Mouse (Mus musculus) adrenal gland, postnatal 10 days (tissue): ENCODE measurements around the gene Dhx37. TPM values are rescaled to one million over a fixed set of nuclear protein-coding genes. Genes with fewer than 3 reads are reported as not detected.

Experiments
- DNase-seq: peaks from one replicate; pipeline ENCODE4 v3.0.0; 2021; ENCODE audit warnings: mixed read lengths
- long read RNA-seq, 2 experiments: library from polyadenylated mRNA; stranded (forward); transcript quantifications; one replicate each; pipeline ENCODE4 v2.0.0; 2021
- total RNA-seq, 2 experiments: library from RNA; stranded (reverse); gene quantifications; 2 replicates each; pipeline ENCODE4 v1.2.3; 2021

The Dhx37 gene
- 10 to 100 TPM; 11.2 to 12.2 TPM for total RNA-seq
- long read RNA-seq, experiment 1, full-length matches to known transcripts = 1 of 6 reads
- long read RNA-seq, experiment 1, partial matches to known transcripts = 2 of 6 reads
- long read RNA-seq, experiment 1, other reads (novel, unspliced or antisense) = 3 of 6 reads
- long read RNA-seq, experiment 2, full-length matches to known transcripts = 5 of 9 reads
- long read RNA-seq, experiment 2, partial matches to known transcripts = 0 of 9 reads
- long read RNA-seq, experiment 2, other reads (novel, unspliced or antisense) = 4 of 9 reads

DNA sequence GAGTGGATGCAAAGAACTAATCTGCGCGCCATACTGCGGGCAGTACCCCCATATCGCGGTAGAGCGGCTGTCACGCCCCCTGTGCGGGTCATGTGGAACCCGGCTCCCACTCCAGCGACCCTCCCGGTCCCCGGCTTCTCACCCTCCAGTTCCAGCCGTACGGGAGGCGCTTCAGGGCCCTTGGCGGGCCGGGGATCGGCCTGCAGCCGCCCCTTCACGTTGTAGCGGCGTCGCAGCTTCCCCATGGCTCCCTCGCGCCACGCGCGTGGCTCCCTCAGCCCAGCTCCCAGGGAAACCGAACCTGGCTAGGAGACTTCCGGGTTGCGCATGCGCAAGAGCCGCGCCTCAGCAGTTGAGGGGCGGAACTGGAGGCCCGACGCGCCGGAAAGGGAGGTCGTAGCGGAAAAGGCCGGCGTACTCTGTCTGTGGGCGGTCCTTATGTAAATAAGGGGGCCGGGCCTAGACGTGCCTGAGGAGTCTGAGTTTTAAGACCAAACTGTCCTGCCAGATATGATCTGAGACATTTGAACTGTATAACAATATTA, at the start of gene Dhx37:
Gene Dhx37, minus strand, starts transcription at position 329 of the 545 bp plus-strand sequence.
- peak; percentile 95 for DNase-seq

DNA sequence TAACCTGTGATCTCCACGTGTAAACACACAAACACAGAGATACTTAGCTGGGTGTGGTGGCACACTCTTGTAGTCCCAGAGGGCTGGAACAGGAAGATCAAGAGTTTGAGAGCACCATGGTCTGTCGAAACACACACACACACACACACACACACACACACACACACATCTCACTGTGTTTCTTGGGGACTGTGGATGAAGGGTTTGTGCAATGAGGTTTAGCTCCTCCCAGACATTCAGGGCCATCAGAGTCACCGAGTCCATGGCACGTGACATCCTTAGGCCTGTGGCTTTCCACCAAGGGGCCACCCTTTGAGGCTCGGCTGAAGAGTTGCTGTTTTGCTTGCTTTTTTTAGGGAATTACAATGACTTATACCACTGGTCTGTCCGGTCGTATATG, 48.6 kb upstream of the Dhx37 start:
- DNase-seq = no peak

DNA sequence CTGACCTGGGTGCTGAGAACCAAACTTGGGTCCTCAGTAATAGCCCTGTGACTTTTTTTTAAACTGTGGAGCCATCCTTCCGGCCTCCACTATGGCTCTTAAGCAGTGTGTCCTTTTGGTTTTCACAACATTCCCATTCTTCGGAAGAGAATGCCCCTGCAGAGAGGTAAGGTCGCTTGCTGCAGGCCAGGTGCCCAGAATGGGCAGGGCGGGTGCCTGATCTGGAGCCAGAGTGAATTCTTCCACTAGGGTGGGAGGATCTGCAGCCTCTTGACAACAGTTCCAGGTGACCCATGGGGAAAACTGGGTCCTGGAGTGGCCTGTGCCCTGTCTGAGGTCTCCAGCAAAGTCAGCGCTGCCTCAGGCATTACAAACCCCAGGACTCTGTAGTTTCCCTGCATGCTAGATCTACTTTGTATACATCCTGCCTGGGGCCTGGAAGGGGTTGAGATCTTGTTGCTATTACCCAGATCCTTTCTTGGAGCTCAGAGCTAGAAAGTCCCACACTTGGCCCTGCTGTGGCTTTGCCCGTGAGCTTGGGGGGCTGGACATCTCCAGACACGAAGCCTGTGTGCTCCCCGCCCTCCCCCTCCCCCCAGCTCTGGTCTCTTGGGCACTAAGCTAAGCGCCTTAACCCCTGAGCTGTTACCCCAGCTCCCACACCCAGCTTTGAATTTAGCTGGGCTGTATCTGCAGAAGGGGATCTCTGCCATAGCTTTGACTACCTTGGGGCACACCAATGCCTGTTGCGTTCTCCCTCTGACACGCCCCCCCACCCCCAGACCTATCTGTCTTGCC, 46.7 kb upstream of the Dhx37 start:
- no peak for DNase-seq

DNA sequence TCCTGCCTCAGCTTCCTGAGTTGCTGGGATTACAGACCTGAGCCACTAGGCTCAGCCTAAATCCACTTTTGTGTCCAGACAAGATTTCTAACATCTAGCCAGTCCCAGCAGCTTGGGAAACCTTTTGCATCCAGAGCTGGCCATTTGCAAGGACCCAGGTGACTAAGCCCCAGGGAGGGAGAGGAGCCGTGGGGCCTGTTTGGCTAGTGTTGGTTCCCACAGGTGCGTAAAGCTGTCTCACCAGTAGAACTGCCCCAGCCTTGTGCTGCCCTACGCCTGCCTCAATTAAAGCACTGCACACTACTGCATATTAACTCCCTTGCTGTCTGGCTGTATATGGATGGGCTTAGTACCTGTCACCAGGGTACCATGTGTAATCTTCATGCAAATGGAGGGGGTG, 45.5 kb upstream of the Dhx37 start:
- no peak for DNase-seq

DNA sequence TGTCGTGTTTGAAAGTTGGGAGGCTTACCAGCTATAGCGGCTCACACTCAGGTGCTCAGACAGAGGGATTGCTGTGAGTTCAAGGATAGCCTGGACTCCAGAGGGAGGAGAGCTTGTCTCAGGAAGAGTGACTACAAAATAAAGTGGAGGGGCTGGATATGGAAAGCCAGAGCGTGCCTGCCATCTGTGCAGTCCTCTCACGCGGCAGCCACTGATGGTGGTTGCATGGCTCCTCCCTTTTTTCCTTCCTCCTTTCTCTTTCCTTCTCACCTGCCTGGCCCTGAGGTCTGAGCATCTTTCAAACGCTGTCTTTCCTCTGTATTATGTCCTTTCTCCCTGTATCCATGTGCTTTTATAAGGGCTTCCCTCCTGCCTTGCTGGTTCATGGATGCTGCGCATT, 44.1 kb upstream of the Dhx37 start:
- DNase-seq = no peak

DNA sequence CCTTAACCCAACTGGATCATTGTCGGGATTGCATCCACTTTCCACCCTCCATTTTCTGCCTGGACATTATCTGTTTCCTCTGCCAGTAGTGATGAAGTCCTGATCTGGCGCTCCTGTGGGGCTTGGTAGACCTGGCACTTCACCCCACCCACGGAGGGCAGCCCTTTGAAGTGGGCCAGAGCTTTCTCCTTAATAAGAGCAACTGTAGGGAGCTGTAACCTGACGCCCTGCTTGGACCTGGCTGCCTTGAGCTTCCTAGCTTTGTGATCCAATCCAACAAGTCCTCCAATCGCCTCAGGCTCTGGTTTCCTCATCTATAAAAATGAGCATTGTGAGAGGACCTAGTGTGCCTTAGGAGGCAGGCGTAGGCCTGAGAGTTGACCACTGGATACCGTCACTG, 43.6 kb upstream of the Dhx37 start:
- DNase-seq = no peak

DNA sequence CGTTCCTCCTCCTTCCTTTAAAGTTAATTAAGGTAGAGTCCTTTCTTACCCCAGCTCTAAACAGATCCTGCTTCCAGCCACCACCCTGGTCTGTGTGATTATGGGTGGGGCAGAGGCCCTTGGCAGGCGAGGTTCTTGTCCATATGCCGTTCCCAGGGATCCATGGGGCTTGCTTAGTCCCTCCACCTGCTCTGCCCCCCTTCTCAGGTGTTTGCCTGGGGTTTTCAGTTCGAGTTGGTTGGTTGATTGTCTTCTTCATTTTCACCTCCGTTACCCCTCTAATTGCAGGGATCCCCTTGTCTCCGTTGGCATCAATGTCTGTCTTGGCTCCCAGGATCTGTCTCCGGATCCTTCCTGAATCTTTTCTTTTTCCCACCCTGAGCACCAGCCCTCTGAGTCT, 42.9 kb upstream of the Dhx37 start:
- DNase-seq = no peak

DNA sequence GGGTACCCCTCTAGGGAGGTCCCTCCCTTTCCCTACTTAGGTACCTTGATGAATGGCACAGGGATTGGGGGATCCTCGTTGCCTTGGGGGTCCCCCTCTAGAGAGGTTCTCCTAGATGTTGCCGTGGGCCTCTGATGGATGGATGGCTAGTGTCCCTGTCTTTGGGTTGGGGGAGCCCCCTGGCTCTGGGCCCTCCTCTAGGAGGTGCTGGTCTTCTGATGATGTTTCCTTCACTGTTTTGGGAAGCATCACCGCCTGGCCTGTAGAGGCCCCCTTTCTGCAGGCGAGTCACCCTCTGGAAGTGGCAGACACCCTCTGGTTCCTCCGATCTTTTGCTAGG, 42.3 kb upstream of the Dhx37 start:
- DNase-seq = no peak

DNA sequence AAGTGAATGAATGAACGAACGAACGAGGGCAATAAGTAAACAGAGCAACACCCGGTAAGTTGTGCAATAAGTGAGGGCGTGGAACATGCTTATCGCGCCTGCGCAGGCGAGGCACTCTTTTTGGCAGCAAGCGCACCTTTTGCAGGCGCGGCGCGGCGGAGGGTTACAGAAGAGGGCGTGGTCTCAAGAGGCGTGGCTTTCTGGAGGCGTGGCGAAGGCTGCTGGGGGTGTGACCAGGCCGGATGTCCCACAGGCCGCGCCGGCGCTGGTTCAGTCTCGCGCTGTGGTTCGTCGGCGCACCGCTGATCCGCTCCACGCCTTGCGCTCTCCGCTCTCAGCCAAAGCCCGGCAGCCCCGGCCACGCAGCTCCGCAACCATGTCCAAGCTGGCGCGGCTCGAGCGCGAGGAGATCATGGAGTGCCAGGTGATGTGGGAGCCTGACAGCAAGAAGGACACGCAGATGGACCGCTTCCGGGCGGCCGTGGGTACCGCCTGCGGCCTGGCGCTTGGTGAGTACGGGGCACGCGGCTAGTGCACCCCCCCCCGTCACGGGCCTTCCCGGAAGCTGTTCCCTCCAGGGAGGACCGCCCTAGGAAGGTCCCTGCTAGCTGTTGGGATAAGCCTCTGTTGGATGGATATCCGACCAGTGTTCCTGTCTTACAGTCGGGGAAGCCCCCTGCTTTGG, 41.8 kb upstream of the Dhx37 start, which contains the start of gene Aacs:
Gene Aacs, plus strand, starts transcription at position 214 of the 685 bp plus-strand sequence.
- peak; percentile 99 for DNase-seq

DNA sequence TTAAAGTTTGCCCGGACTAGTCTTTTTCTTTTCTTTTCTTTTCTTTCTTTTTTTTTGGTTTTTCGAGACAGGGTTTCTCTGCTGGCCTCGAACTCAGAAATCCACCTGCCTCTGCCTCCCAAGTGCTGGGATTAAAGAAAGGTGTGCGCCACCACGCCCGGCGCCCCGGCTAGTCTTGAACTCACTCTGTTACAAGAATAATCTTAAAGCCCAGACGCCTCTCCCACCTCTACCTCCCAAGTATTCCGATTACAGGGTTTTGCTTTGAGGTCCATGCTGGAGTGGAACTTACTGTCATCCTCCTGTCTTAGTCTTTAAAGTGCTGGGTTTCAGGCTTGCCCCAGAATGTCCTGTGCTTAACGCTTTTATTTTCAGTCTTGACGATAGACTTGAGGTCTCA, 41.1 kb upstream of the Dhx37 start:
- no peak for DNase-seq

DNA sequence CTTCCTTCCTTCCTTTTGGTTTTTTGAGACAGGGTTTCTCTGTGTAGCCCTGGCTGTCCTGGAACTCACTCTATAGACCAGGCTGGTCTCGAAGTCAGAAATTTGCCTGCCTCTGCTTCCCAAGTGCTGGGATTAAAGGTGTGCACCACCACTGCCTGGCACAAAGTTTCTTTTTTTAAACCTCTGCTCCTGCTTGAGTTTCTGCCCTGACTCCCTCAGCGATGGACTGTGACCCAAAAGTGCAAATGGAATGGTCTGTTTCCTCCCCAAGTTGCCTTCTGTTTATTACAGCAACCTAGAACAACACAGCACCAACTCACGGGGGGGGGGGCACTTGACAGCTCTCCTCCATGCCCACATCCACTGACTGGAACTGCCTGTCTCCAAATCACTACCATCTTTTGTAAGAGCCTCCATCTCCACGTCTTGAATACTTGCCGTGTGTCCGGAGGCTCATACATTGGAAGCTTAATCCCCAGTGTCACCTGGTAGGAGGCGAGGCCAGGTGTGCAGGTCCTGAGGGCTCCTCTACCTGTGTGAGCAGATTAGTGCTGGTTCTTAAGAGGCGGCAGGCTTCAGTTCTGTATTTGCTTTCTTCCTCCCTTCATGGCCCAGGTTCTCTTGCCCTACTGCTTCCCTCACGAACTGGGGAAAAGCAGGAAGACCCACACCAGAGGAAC, 39.0 kb upstream of the Dhx37 start:
- no peak for DNase-seq

DNA sequence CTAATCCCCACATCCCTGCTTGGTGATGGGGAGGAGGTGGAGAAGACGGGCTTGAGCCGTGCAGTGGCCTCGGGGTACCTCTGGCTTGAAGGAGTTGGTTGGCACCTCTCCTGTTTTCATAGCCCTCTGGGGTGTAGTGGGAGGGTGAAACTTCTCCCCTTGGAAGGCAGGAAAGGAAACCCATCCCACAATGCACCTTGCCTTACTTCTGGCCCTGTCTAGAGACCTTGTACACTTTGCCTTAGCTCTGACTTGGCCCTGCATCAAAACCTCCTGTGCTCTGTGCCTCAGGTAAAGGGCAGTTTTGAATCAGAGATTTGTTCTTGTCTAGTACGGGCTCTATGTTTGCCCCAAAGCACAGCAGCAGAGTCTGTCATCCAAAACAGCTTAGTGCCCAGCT, 36.8 kb upstream of the Dhx37 start:
- DNase-seq = peak; percentile 50

DNA sequence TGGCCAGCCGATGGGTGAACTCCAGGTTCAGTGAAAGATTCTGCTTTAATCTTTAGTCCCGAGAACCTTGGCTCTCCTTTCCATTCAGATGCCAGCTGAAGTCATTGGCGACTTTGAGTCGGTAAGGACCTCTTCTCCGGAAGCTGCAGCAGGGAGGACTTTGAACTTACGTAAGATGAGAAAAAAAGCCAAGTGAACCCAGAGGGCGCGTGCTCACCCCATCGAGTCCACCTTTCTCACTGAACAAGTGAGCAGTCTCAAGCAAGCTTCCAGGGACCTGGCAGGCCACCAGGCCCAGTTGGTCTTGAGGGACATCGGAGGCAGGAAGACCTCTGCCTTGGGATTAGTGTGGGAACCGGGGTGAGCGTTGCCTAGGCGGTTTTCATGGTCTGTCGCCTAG, 33.3 kb upstream of the Dhx37 start:
- peak; percentile 69 for DNase-seq

DNA sequence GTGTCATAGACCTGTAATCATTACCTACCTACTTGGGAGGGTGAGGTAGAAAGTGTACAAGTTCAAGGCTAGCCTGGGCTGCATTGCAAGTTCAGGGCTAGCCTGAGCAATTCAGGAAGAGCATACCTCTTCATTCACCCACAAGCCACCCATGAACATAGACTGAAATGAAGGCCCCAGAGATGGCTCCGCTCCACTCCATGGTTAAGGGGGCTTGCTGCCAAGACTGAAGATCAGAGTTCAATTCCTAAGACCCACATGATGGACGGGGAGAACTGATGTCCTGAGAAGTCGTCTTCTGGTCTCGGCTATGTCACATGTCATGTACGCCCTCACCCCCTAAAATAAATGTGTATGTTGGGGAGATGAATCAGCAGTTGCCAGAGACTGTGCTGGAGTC, 32.6 kb upstream of the Dhx37 start:
- DNase-seq = no peak

DNA sequence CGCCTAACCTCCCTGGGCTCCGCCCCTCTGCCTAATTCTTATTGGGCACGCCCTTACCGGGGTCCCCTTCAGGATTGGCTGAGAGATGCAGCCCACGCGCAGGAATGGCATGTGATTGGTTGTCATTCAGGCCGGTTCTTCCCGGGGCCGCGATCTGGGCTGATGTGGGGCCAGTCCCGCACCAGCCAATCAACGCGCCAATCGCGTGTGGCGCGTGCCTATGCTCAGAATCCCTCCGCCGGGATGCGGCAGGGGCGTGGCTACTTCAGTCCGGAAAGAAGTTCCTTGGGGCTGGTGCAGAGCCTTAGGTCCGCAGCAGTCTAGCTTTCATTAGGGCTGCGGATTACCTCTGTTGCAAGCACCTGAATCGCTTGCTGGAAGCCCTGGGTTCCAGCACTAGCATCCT, 31.8 kb upstream of the Dhx37 start:
- peak; percentile 95 for DNase-seq

DNA sequence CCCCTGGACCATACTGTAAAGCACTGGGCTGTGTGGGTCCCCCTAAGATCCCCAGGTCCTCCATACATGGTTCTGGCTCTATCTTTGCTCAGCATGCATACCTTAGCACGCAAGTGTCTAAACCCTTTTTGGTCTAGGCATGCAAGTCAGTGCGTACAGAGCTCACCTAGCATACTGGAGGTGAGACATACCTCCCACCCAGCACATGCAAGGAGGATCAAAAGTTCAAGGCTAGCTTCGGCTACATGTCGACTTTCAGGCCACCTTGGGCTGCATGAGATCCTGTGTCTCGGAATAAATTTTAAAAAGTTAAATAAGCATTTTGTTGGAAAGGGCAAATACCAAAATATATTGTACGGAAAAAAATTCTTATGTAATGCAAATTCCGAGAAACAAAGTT, 31.3 kb upstream of the Dhx37 start:
- DNase-seq = no peak

DNA sequence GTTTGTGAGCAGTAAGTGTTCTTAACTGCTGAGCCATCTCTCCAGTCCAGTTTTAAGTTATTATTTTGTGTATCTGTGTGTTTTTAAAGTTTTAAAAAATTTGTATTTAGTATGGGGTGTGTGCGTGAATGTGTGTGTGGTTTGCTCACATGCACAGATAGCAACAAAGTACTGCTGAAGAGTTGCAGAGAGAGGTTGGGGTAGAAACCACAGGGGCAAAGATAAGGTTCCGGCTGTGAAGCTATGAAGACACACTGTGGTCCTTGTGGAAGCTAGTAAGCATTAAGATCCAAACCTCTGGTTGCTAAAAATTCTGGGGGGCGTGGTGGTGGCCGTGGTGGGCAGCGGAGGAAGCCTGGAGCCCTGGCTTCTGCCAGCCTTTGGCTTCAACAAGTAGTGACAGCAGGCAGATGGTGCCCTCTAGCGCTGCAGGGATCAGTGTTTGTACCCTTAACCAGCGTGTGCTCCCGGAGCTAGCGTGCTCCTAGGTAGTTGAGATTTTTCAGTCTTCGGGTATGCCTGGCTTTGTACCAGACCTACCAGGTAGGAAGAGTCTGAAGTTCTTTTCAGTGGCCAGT, 28.0 kb upstream of the Dhx37 start:
- peak; percentile 72 for DNase-seq

DNA sequence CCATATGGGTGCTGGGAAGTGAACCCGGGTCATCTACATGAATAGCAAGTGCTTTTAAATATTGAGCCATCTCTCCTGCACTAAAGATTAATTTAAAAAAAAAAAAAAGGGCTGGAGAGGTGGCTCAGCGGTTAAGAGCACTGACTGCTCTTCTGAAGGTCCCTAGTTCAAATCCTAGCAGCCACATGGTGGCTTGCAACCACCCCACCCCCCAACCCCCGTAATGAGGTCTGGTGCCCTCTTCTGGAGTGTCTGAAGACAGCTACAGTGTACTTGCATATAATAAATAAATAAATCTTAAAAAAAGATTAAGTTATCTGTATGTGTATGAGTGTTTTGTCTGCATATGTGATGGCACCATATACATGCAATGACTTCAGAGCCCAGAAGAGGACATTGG, 26.7 kb upstream of the Dhx37 start:
- DNase-seq = no peak

DNA sequence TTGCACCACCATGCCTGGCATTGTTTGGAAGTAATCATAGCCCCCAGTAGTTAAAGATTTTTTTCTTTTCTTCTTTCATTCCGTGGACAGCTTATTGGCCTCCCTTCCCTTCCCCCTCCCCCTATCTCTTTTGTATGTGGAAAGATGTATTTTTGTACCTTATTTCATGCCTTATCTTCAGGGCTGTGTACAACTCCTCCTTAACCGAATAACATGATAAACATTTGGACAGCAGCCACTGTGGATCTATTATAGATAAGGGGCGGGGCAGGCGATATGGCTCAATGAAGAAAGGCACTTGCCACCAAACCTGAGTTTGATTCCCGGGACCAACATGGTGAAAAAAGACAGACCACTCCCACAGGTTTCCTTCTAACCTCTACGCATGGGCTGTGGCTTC, 23.6 kb upstream of the Dhx37 start:
- no peak for DNase-seq

DNA sequence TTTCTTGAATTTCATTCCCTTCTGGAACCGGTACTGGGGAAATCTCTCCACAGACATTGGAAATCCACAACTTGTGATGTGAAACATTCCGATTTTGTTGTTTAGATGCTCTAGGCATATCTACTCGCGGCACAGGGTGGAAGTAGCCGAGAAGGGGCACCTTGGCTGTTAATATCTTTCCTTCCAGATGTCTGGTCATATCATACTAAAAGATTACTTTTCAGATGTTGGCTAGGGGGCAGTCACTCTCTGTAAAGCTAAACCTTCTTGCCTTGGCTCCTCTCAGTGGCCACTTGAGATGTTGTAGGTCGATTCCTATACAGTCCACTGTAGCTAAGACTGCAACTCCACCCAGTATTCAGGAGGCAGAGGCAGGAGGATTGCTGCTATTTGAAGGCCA, 22.2 kb upstream of the Dhx37 start:
- no peak for DNase-seq

DNA sequence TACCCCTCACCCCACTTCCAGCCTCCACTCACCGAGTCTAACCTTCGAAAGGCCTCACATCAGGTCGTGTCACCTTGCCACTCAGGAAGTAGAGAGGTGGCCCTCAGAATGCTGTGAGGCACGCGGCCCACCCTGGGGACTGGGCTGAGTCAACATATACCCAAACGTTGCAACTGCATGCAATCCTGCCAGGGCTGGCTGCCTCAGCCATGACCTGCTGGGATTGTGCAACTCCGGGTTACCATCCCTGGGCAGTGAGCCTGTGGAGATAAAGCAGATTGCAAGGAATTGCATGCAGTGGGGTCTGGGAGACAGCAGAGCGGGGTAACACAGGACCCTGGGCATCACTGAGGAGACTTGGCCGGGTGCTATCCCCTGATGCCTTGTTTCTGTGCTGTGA, 18.7 kb upstream of the Dhx37 start:
- DNase-seq = peak; percentile 83

DNA sequence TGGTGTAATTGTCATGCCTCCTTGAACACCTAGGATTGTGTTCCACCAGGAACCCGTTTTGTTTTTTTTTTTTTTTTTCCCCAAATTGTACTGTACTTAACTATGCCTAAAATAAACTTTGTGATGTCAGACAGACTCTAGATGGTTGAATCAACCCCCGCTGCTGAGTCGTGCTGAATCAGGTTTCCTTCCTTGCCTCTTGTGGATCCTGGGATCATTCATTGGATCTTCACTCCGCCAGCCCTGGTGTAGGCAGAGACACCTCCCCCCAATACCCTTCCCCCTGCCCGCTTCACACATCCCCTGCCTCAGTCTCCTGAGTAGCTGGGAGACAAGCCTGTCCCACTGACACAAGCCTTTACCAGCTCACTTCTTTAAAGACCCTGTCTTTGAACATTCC, 15.4 kb upstream of the Dhx37 start:
- no peak for DNase-seq
